Comparison of ENCODE assay signal across 10 mouse cellular contexts in genomic region chr6:51593446-51594035, GRCm38 (mm10).
DNase-seq lines count a peak whose midpoint lies in the region; ATAC-seq and TF ChIP-seq lines count a peak whose summit lies in the region.
"Had no signal": no experiment of that assay in that cellular context is flagged by ENCODE, and none has a peak within 500 bp of the region (broad histone marks: within the 10 kb centered on the region; RNA-seq: fewer than 3 reads in every experiment).

No protein-coding gene starts in this region.

- peaks cover 7% of the 10 kb centered on the region; the same call in 1 of the 2 replicates for H3K4me1 ChIP-seq in forebrain, embryonic 11.5 days (replicated peaks; ENCODE audit: control insufficient read depth, insufficient read depth, low read length)
- peaks cover 37% of the 10 kb centered on the region for H3K4me1 ChIP-seq in hindbrain, embryonic 15.5 days (replicated peaks)
- peaks cover 36% of the 10 kb centered on the region for H3K4me1 ChIP-seq in neural tube, embryonic 15.5 days

- no peaks in the 10 kb centered on the region for H3K36me3 ChIP-seq in forebrain, embryonic 11.5 days (ENCODE audit: control insufficient read depth, insufficient read depth, low read length)
- no peaks in the 10 kb centered on the region for H3K36me3 ChIP-seq in hindbrain, embryonic 15.5 days
- no peaks in the 10 kb centered on the region for H3K36me3 ChIP-seq in neural tube, embryonic 15.5 days

- intact Hi-C loops in left cerebral cortex, adult 2 months (cut with DNase I) = loop anchor here (2.0 kb wide), 1 partner anchor 19 kb away; no protein-coding TSS in a partner anchor
- intact Hi-C loops in left cerebral cortex, postnatal 4 days (cut with DNase I) = no loop called here

- no peaks in the 10 kb centered on the region for H3K27me3 ChIP-seq in forebrain, embryonic 11.5 days (ENCODE audit: control insufficient read depth, insufficient read depth, low read length)
- no peaks in the 10 kb centered on the region for H3K27me3 ChIP-seq in hindbrain, embryonic 15.5 days
- no peaks in the 10 kb centered on the region for H3K27me3 ChIP-seq in neural tube, embryonic 15.5 days (replicated peaks)

- 36% methylated on average over 10 of the region's 10 CpGs for WGBS in forebrain, embryonic 11.5 days
- WGBS in hindbrain, embryonic 15.5 days = 19% methylated on average over 10 of the region's 10 CpGs
- WGBS in neural tube, embryonic 15.5 days = 27% methylated on average over 10 of the region's 10 CpGs

- no peak; the same call in 1 of the 2 replicates for ATAC-seq in forebrain, embryonic 11.5 days (replicated peaks; ENCODE audit: low FRiP score)
- ATAC-seq in hindbrain, embryonic 15.5 days (ENCODE audit: low FRiP score, low read depth) = no peak
- ATAC-seq in neural tube, embryonic 15.5 days (ENCODE audit: low FRiP score) = no peak

- no peak for DNase-seq in left cerebral cortex, adult 2 months (ENCODE audit: extremely low spot score in 1 of 2, low spot score in 2 of 2)
- DNase-seq in left cerebral cortex, postnatal 4 days = no peak
- peak; percentile 49 for DNase-seq in forebrain, embryonic 11.5 days (ENCODE audit: low spot score)
- no peak for DNase-seq in liver
- DNase-seq in kidney, postnatal 10 days = no peak
- DNase-seq in thymus, postnatal 0 days (ENCODE audit: low spot score) = no peak

- H3K4me2 ChIP-seq in forebrain, embryonic 11.5 days (ENCODE audit: low read depth, low read length, severe bottlenecking) = no peak overlapping the region
- peak overlapping the region; percentile 90 for H3K4me2 ChIP-seq in hindbrain, embryonic 15.5 days
- H3K4me2 ChIP-seq in neural tube, embryonic 15.5 days = peak overlapping the region; percentile 90

- H3K27ac ChIP-seq in left cerebral cortex, adult 2 months = peak overlapping the region; percentile 99
- H3K27ac ChIP-seq in forebrain, embryonic 11.5 days (ENCODE audit: low read depth, low read length) = 0 out of 2 replicates have a peak overlapping the region, but pooled peaks have one; percentile 86
- H3K27ac ChIP-seq in hindbrain, embryonic 15.5 days (replicated peaks) = peak overlapping the region; percentile 100
- H3K27ac ChIP-seq in neural tube, embryonic 15.5 days (replicated peaks) = peak overlapping the region; percentile 92
- H3K27ac ChIP-seq: liver, embryonic 14.5 days had no signal

- no peaks in the 10 kb centered on the region for H3K9me3 ChIP-seq in forebrain, embryonic 11.5 days (ENCODE audit: control insufficient read depth, low read length)
- H3K9me3 ChIP-seq in hindbrain, embryonic 15.5 days = no peaks in the 10 kb centered on the region
- H3K9me3 ChIP-seq in neural tube, embryonic 15.5 days (replicated peaks) = no peaks in the 10 kb centered on the region

- H3K4me3 ChIP-seq in left cerebral cortex, adult 2 months = no peak overlapping the region
- no peak overlapping the region for H3K4me3 ChIP-seq in forebrain, embryonic 11.5 days (ENCODE audit: low read depth, low read length)
- H3K4me3 ChIP-seq in hindbrain, embryonic 15.5 days = peak overlapping the region; percentile 47; the same call in 1 of the 2 replicates
- H3K4me3 ChIP-seq in neural tube, embryonic 15.5 days (replicated peaks) = no peak overlapping the region
- H3K4me3 ChIP-seq: erythroblast, embryonic 14.5 days had no signal

- TF ChIP-seq CTCF in left cerebral cortex, adult 2 months (IDR thresholded peaks at IDR 0.05) = no peak

- no peak overlapping the region for H3K9ac ChIP-seq in forebrain, embryonic 11.5 days (ENCODE audit: low read length)
- peak overlapping the region; percentile 70 for H3K9ac ChIP-seq in hindbrain, embryonic 15.5 days
- peak overlapping the region; percentile 66; the same call in 1 of the 2 replicates for H3K9ac ChIP-seq in neural tube, embryonic 15.5 days (replicated peaks)
- H3K9ac ChIP-seq: liver, embryonic 14.5 days had no signal
